Mouse (Mus musculus) midbrain, embryonic 16.5 days (tissue): Measurements from ENCODE around the gene Rom1. TPM values are rescaled to one million over a fixed set of nuclear protein-coding genes. Genes with fewer than 3 reads are reported as not detected.
"Not testable (repeated sequence)": the region's sequence is repeated elsewhere in the genome, so short reads cannot be mapped to it uniquely, and the experiment has no call there.

ENCODE experiments used
- ATAC-seq: fragments of 200-750 bp; cut with Nextera tagmentation; 2 replicates; pipeline ENCODE4 v1.8.0; 2017; ENCODE audit warnings: moderate TSS enrichment
- H3K27ac ChIP-seq: fragments of 300-500 bp; sonication (generic); 2 replicates; pipeline ENCODE4 v1.5.1; 2014; ENCODE audit warnings: mild to moderate bottlenecking, low read length, mixed read lengths
- H3K27me3 ChIP-seq: fragments of 300-500 bp; sonication (generic); 2 replicates; pipeline ENCODE4 v1.6.1; 2014; ENCODE audit warnings: low read depth, low read length, mixed read lengths; ENCODE audit not compliant: control insufficient read depth, insufficient read depth
- H3K36me3 ChIP-seq: fragments of 300-500 bp; sonication (generic); 2 replicates; pipeline ENCODE4 v1.6.1; 2014; ENCODE audit warnings: mild to moderate bottlenecking, low read length, moderate library complexity, mixed read lengths; ENCODE audit not compliant: control insufficient read depth, insufficient read depth
- H3K4me1 ChIP-seq: fragments of 300-500 bp; sonication (generic); 2 replicates; pipeline ENCODE4 v1.6.1; 2014; ENCODE audit warnings: mild to moderate bottlenecking, low read length, mixed read lengths; ENCODE audit not compliant: control insufficient read depth, insufficient read depth
- H3K4me2 ChIP-seq: fragments of 300-500 bp; sonication (generic); 2 replicates; pipeline ENCODE4 v1.6.1; 2014; ENCODE audit warnings: mild to moderate bottlenecking, low read length, mixed read lengths
- H3K4me3 ChIP-seq: fragments of 300-500 bp; sonication (generic); 2 replicates; pipeline ENCODE4 v1.5.1; 2014; ENCODE audit warnings: low read depth, mild to moderate bottlenecking, low read length, moderate library complexity, mixed read lengths
- H3K9ac ChIP-seq: fragments of 300-500 bp; sonication (generic); 2 replicates; pipeline ENCODE4 v1.6.1; 2014; ENCODE audit warnings: low read depth, low read length, mixed read lengths
- H3K9me3 ChIP-seq: fragments of 300-500 bp; sonication (generic); replicated peaks from 2 replicates; pipeline ENCODE4 v1.6.1; 2014; ENCODE audit warnings: mild to moderate bottlenecking, low read length, mixed read lengths; ENCODE audit not compliant: control insufficient read depth, poor library complexity, severe bottlenecking
- WGBS: fragments of 180-500 bp; shearing (Covaris S2); extraction: QIAGEN DNeasy Blood & Tissue Kit; methylation state at CpG from one replicate; pipeline ENCODE4 v1.1.7; 2014; 5-methylcytosine and 5-hydroxymethylcytosine counted together
- polyA plus RNA-seq: library from polyadenylated mRNA; unstranded; fragments of >200 nt; fragmentation: Nextera tagmentation; extraction: Ambion mirVana; gene quantifications from 2 replicates; pipeline ENCODE4 v1.2.1, GENCODE M21; 2015

Gene Rom1
- polyA plus RNA-seq, 1 experiment from 2014 or later = 2.2 TPM

DNA sequence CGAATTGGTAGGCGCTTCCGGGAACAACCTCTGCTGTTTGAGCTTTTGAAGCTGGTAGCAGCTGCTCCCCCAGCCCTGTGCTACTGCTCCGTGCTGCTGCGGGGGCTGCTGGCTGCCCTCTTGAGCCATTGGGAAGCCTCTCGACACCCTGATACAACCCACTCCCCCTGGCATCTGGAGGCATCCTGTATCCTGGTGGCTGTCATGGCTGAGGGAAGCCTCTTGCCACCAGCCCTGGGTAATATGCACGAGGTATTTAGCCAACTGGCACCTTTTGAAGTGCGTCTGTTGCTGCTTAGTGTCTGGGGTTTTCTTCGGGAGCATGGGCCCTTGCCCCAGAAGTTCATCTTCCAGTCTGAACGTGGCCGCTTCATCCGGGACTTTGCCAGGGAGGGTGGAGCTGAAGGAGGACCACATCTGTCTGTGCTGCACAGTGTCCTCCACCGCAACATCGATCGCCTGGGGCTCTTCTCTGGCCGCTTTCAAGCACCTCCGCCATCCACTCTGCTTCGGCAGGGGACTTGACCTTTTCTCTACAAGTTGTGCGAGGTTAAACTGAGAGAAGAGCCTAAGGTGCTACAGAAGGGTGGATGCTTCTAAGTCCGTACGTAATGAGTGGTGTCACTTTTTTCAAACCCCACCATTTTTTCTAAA, 31.8 kb downstream of the Rom1 start:
- not testable (repeated sequence) for H3K36me3 ChIP-seq, H3K27me3 ChIP-seq, H3K9me3 ChIP-seq
- Histone ChIP-seq H3K4me1 (peaks cover 27% of the 10 kb centered on the region), H3K4me3 (peak overlapping the region; percentile 71), H3K9ac (peak overlapping the region; percentile 57), H3K4me2 (peak overlapping the region; percentile 84), H3K27ac (peak overlapping the region; percentile 75)
- peak; percentile 60 for ATAC-seq
- 21% methylated on average over 21 of the region's 21 CpGs for WGBS

- WGBS = 83% methylated on average over 5 of the region's 5 CpGs
Observed at GRCm38 (mm10) chr19:8896231-8896630, 32.9 kb downstream of the Rom1 start.

GRCm38 (mm10) chr19:8895397-8895960, 33.7 kb downstream of the Rom1 start:
- Histone ChIP-seq H3K27me3 (no peaks in the 10 kb centered on the region), H3K4me1 (peaks cover 27% of the 10 kb centered on the region), H3K4me2 (no peak overlapping the region), H3K27ac (no peak overlapping the region), H3K9me3 (no peaks in the 10 kb centered on the region), H3K9ac (no peak overlapping the region), H3K36me3 (peaks cover 6% of the 10 kb centered on the region; the same call in 1 of the 2 replicates), H3K4me3 (no peak overlapping the region)
- WGBS = 91% methylated on average over 9 of the region's 9 CpGs
- no peak for ATAC-seq

More at GRCm38 (mm10) chr19:8896231-8896630, 32.9 kb downstream of the Rom1 start:
- not testable (repeated sequence) for H3K27ac ChIP-seq, H3K27me3 ChIP-seq, H3K9ac ChIP-seq, H3K4me2 ChIP-seq, H3K36me3 ChIP-seq, H3K4me3 ChIP-seq, ATAC-seq, H3K9me3 ChIP-seq
- H3K4me1 ChIP-seq = peaks cover 27% of the 10 kb centered on the region

- ATAC-seq = peak; percentile 49
- peaks cover 26% of the 10 kb centered on the region for H3K4me1 ChIP-seq
Observed at GRCm38 (mm10) chr19:8892829-8893766, 36.1 kb downstream of the Rom1 start, which contains the start of gene Ints5. Gene Ints5 (plus strand): TSS chr19:8893005.

DNA sequence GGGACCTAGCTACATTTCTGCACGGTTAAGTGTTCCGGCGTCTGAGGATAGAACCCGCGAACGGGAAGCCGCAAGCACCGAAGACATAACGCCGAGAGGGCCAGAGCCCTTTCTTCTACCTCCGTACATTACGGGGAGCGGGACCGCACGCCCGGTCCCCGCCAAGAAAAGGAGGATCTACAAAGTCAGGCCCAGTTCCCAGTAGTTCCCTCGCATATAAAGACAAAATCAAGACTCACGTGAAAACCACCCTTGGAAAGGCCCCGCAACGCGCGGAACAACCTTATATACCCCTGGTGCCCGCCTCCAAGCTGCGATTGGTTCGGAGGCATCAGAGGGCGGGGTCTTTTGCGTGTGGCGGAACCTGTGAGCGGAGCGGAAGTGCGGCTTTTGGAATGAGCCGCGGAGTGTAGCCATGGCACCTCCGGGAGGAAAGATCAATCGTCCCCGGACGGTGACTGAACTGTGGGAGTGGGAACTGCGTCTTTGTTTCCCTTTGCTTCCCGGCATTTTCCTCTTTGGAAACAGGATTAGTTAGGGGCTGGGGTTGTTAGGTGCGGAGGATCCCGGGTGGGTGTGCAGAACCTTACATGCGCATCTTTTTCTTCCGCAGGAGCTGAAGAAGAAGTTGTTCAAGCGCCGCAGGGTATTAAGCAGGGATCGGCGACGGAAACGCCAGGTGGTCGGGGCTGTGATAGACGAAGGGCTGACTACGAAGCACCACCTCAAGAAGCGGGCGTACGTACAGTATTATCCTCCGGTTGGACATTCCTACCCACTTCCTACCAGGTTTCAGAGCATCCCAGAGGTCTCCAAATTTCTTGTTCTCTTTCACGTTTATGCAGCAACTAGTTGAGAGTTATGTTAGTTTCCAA, 40.4 kb downstream of the Rom1 start, which contains the start of the genes 1810009A15Rik and Gm49416:
Gene 1810009A15Rik, plus strand, starts transcription at position 343 of the 875 bp plus-strand sequence.
Gene Gm49416, plus strand, starts transcription at position 416 of the 875 bp plus-strand sequence.
- Histone ChIP-seq H3K9me3 (no peaks in the 10 kb centered on the region), H3K27ac (peak within 1 kb of the TSS; percentile 88), H3K27me3 (no peaks in the 10 kb centered on the region), H3K9ac (peak within 1 kb of the TSS; percentile 70), H3K36me3 (no peaks in the 10 kb centered on the region), H3K4me3 (peak within 1 kb of the TSS; percentile 71), H3K4me1 (peaks cover 24% of the 10 kb centered on the region), H3K4me2 (peak within 1 kb of the TSS; percentile 90)
- WGBS = under 1% methylated on average over 58 of the region's 58 CpGs
- peak; percentile 95 for ATAC-seq

More at GRCm38 (mm10) chr19:8892829-8893766, 36.1 kb downstream of the Rom1 start, which contains the start of gene Ints5:
- Histone ChIP-seq H3K36me3 (peaks cover 6% of the 10 kb centered on the region; the same call in 1 of the 2 replicates), H3K27me3 (no peaks in the 10 kb centered on the region), H3K4me2 (peak within 1 kb of the TSS; percentile 90), H3K27ac (peak within 1 kb of the TSS; percentile 89), H3K9me3 (no peaks in the 10 kb centered on the region), H3K4me3 (peak within 1 kb of the TSS; percentile 88), H3K9ac (peak within 1 kb of the TSS; percentile 95)
- WGBS = 3% methylated on average over 53 of the region's 54 CpGs

GRCm38 (mm10) chr19:8887585-8888463, 41.3 kb downstream of the Rom1 start:
- Histone ChIP-seq H3K4me1 (peaks cover 19% of the 10 kb centered on the region), H3K4me2 (peak overlapping the region; percentile 90), H3K27ac (peak overlapping the region; percentile 88; the same call in 1 of the 2 replicates), H3K9ac (peak overlapping the region; percentile 70), H3K9me3 (no peaks in the 10 kb centered on the region), H3K4me3 (peak overlapping the region; percentile 71), H3K36me3 (no peaks in the 10 kb centered on the region), H3K27me3 (no peaks in the 10 kb centered on the region)
- 16% methylated on average over 19 of the region's 19 CpGs for WGBS
- no peak for ATAC-seq

GRCm38 (mm10) chr19:8886916-8887584, 42.1 kb downstream of the Rom1 start:
- no peaks in the 10 kb centered on the region for H3K36me3 ChIP-seq
- 39% methylated on average over 1 of the region's 1 CpGs for WGBS
- H3K9me3 ChIP-seq = no peaks in the 10 kb centered on the region
- no peak overlapping the region for H3K4me3 ChIP-seq
- H3K4me1 ChIP-seq = peaks cover 19% of the 10 kb centered on the region
- no peak for ATAC-seq
- H3K27me3 ChIP-seq = no peaks in the 10 kb centered on the region
- peak overlapping the region; percentile 70; the same call in 1 of the 2 replicates for H3K9ac ChIP-seq
- no peak overlapping the region for H3K4me2 ChIP-seq
- H3K27ac ChIP-seq = no peak overlapping the region
